Mouse (Mus musculus): ENCODE results near the gene Arhgap22. TPM values are rescaled to one million over a fixed set of nuclear protein-coding genes. Genes with fewer than 3 reads are reported as not detected.

Gene Arhgap22
- polyA plus RNA-seq, 1 experiment = 8.4 TPM

DNA sequence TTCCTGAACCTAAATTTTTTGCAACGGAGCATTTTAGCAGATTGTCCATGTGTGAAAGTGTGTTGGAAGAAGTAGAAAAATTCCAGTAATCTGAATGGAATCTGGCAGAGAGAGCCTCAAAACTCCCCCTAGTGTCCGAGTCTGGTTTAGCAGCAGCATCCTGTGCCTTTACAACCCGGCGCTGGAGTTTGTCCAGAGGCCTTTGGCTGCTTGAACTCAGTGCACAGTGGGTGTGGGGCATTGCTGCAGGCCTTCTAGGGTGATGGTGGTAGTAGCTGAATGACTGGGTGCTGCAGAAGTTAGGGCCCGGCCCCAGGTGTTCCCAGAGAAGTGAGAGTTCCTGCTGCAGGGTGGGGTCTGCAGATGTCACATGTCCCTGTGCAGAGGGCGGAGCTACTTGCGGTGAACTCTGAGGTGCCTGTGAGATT is 108.8 kb downstream of the Arhgap22 start:
- no peak overlapping the region for H3K4me3 ChIP-seq (replicated peaks; ENCODE audit: insufficient read depth, low read depth, low read length)
- no peak overlapping the region for H3K27ac ChIP-seq (ENCODE audit: insufficient read depth, low read length)
- 23% methylated on average over 7 of the region's 7 CpGs for WGBS
- DNase-seq = peak; percentile 53 to 64
- peaks cover 3% of the 10 kb centered on the region; the same call in 1 of the 2 replicates for H3K27me3 ChIP-seq (ENCODE audit: control insufficient read depth, insufficient read depth, low read length)
- TF ChIP-seq POLR2A (IDR thresholded peaks at IDR 0.05; ENCODE audit: borderline replicate concordance, insufficient read depth, low read length) = no peak
- TF ChIP-seq CTCF (IDR thresholded peaks at IDR 0.05; ENCODE audit: borderline replicate concordance, insufficient read depth, low read depth, low read length) = peak; percentile 69
- no peaks in the 10 kb centered on the region for H3K4me1 ChIP-seq (ENCODE audit: control insufficient read depth, insufficient read depth, low read length)

- DNase-seq = no peak
- Histone ChIP-seq H3K4me3 (replicated peaks; ENCODE audit: insufficient read depth, low read depth, low read length) (no peak overlapping the region), H3K27me3 (ENCODE audit: control insufficient read depth, insufficient read depth, low read length) (peaks cover 3% of the 10 kb centered on the region; the same call in 1 of the 2 replicates), H3K27ac (ENCODE audit: insufficient read depth, low read length) (no peak overlapping the region), H3K4me1 (ENCODE audit: control insufficient read depth, insufficient read depth, low read length) (0 out of 2 replicates have a peak, but pooled peaks cover 2% of the 10 kb centered on the region)
- TF ChIP-seq CTCF (IDR thresholded peaks at IDR 0.05; ENCODE audit: borderline replicate concordance, insufficient read depth, low read depth, low read length) = no peak
- TF ChIP-seq POLR2A (IDR thresholded peaks at IDR 0.05; ENCODE audit: borderline replicate concordance, insufficient read depth, low read length) = no peak
- 69% methylated on average over 6 of the region's 6 CpGs for whole genome bisulfite sequencing
These were observed 110.7 kb downstream of the Arhgap22 start for GRCm38 (mm10) chr14:33324556-33324955.

GRCm38 (mm10) chr14:33328369-33328768 is 114.5 kb downstream of the Arhgap22 start:
- Histone ChIP-seq H3K4me1 (ENCODE audit: control insufficient read depth, insufficient read depth, low read length) (0 out of 2 replicates have a peak, but pooled peaks cover 2% of the 10 kb centered on the region), H3K27me3 (ENCODE audit: control insufficient read depth, insufficient read depth, low read length) (no peaks in the 10 kb centered on the region), H3K27ac (ENCODE audit: insufficient read depth, low read length) (no peak overlapping the region), H3K4me3 (replicated peaks; ENCODE audit: insufficient read depth, low read depth, low read length) (no peak overlapping the region)
- no peak for TF ChIP-seq POLR2A (IDR thresholded peaks at IDR 0.05; ENCODE audit: borderline replicate concordance, insufficient read depth, low read length)
- no peak for TF ChIP-seq CTCF (IDR thresholded peaks at IDR 0.05; ENCODE audit: borderline replicate concordance, insufficient read depth, low read depth, low read length)
- no peak for DNase-seq
- 64% methylated on average over 5 of the region's 5 CpGs for WGBS

DNA sequence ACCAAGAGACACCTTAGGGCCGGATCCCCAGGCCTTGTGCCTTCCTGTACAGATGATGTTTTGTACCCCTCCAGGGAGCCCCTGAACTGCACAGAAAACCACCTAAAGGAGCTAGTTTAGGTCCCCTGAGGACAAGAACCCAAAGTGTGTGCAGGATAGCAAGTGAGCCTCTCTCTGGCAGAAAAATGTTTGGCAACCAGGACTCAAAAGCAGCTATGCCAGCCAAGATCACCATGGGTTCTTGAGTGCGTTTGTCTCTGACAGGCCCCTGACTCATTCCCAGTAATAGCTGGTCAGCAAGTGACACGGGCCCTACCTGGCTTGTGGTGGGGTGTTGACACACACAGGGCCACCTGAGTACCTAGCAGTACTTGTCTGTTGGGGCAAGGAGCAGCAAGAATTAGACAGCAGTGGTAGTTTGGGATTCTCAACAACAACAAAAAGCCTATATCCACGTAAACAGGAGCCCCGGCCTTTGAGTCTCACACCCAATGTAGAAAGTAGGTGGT is 115.5 kb downstream of the Arhgap22 start:
- H3K4me1 ChIP-seq (ENCODE audit: control insufficient read depth, insufficient read depth, low read length) = 0 out of 2 replicates have a peak, but pooled peaks cover 2% of the 10 kb centered on the region
- H3K4me3 ChIP-seq (replicated peaks; ENCODE audit: insufficient read depth, low read depth, low read length) = no peak overlapping the region
- TF ChIP-seq POLR2A (IDR thresholded peaks at IDR 0.05; ENCODE audit: borderline replicate concordance, insufficient read depth, low read length) = no peak
- no peak for TF ChIP-seq CTCF (IDR thresholded peaks at IDR 0.05; ENCODE audit: borderline replicate concordance, insufficient read depth, low read depth, low read length)
- no peak overlapping the region for H3K27ac ChIP-seq (ENCODE audit: insufficient read depth, low read length)
- 78% methylated on average over 5 of the region's 5 CpGs for WGBS
- H3K27me3 ChIP-seq (ENCODE audit: control insufficient read depth, insufficient read depth, low read length) = no peaks in the 10 kb centered on the region
- no peak for DNase-seq

GRCm38 (mm10) chr14:33330986-33331385 is 117.2 kb downstream of the Arhgap22 start:
- Histone ChIP-seq H3K4me1 (ENCODE audit: control insufficient read depth, insufficient read depth, low read length) (0 out of 2 replicates have a peak, but pooled peaks cover 2% of the 10 kb centered on the region), H3K27ac (ENCODE audit: insufficient read depth, low read length) (no peak overlapping the region), H3K27me3 (ENCODE audit: control insufficient read depth, insufficient read depth, low read length) (no peaks in the 10 kb centered on the region), H3K4me3 (replicated peaks; ENCODE audit: insufficient read depth, low read depth, low read length) (no peak overlapping the region)
- 67% methylated on average over 4 of the region's 4 CpGs for WGBS
- DNase-seq = no peak
- TF ChIP-seq CTCF (IDR thresholded peaks at IDR 0.05; ENCODE audit: borderline replicate concordance, insufficient read depth, low read depth, low read length) (no peak), POLR2A (IDR thresholded peaks at IDR 0.05; ENCODE audit: borderline replicate concordance, insufficient read depth, low read length) (no peak)

- Histone ChIP-seq H3K27me3 (ENCODE audit: control insufficient read depth, insufficient read depth, low read length) (no peaks in the 10 kb centered on the region), H3K27ac (ENCODE audit: insufficient read depth, low read length) (no peak overlapping the region), H3K4me1 (ENCODE audit: control insufficient read depth, insufficient read depth, low read length) (0 out of 2 replicates have a peak, but pooled peaks cover 2% of the 10 kb centered on the region), H3K4me3 (replicated peaks; ENCODE audit: insufficient read depth, low read depth, low read length) (no peak overlapping the region)
- TF ChIP-seq POLR2A (IDR thresholded peaks at IDR 0.05; ENCODE audit: borderline replicate concordance, insufficient read depth, low read length) (no peak), CTCF (IDR thresholded peaks at IDR 0.05; ENCODE audit: borderline replicate concordance, insufficient read depth, low read depth, low read length) (no peak)
- DNase-seq = no peak
- 63% methylated on average over 4 of the region's 4 CpGs for WGBS
These were observed 117.8 kb downstream of the Arhgap22 start for GRCm38 (mm10) chr14:33331627-33332026.

GRCm38 (mm10) chr14:33333833-33334232 is 120.0 kb downstream of the Arhgap22 start:
- WGBS = 89% methylated on average over 4 of the region's 4 CpGs
- Histone ChIP-seq H3K27me3 (ENCODE audit: control insufficient read depth, insufficient read depth, low read length) (no peaks in the 10 kb centered on the region), H3K27ac (ENCODE audit: insufficient read depth, low read length) (no peak overlapping the region), H3K4me3 (replicated peaks; ENCODE audit: insufficient read depth, low read depth, low read length) (no peak overlapping the region), H3K4me1 (ENCODE audit: control insufficient read depth, insufficient read depth, low read length) (no peaks in the 10 kb centered on the region)
- TF ChIP-seq CTCF (IDR thresholded peaks at IDR 0.05; ENCODE audit: borderline replicate concordance, insufficient read depth, low read depth, low read length) = peak; percentile 57
- no peak for TF ChIP-seq POLR2A (IDR thresholded peaks at IDR 0.05; ENCODE audit: borderline replicate concordance, insufficient read depth, low read length)
- DNase-seq = no peak

DNA sequence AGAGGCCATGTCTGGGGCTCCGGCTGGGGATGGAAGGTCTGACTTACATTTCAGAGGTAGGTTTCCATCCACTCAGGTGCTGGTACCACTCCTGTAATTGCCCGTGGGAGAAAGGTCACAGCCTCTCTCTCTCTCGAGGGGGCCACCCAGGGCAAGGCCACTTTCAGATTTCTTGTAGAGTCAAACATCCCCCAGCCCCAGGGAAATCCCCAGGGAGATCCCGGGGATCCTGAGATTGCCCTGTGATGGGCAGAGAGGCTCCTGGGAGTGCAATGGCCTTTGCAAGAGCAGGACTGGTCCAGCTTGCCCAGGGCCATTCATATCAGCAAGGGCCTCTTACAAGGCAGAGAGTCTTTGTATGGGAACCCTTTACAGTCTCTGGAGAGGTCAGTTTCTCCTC is 120.6 kb downstream of the Arhgap22 start:
- no peak for DNase-seq
- no peak overlapping the region for H3K27ac ChIP-seq (ENCODE audit: insufficient read depth, low read length)
- TF ChIP-seq CTCF (IDR thresholded peaks at IDR 0.05; ENCODE audit: borderline replicate concordance, insufficient read depth, low read depth, low read length) (no peak), POLR2A (IDR thresholded peaks at IDR 0.05; ENCODE audit: borderline replicate concordance, insufficient read depth, low read length) (no peak)
- H3K4me1 ChIP-seq (ENCODE audit: control insufficient read depth, insufficient read depth, low read length) = no peaks in the 10 kb centered on the region
- no peak overlapping the region for H3K4me3 ChIP-seq (replicated peaks; ENCODE audit: insufficient read depth, low read depth, low read length)
- H3K27me3 ChIP-seq (ENCODE audit: control insufficient read depth, insufficient read depth, low read length) = no peaks in the 10 kb centered on the region
- 85% methylated on average over 4 of the region's 4 CpGs for WGBS

Measured in cerebellum, adult 2 months (tissue).